Mouse (Mus musculus) MEL (cell line): ENCODE measurements around the gene Ncln. TPM values are rescaled to one million over a fixed set of nuclear protein-coding genes. Genes with fewer than 3 reads are reported as not detected.

ENCODE experiments used
- polyA plus RNA-seq, 2 experiments: library from polyadenylated mRNA; stranded (reverse) in 1 of 2; unstranded in 1 of 2; fragments of >175 nt in 1 of 2; fragments of >200 nt in 1 of 2; gene quantifications; 2 replicates each; pipeline versions ENCODE4 v1.2.1 to v1.2.4; 2012; ENCODE audit warnings: low replicate concordance in 2 of 2, low read depth in 1 of 2; ENCODE audit not compliant: insufficient read length in 2 of 2, insufficient read depth in 1 of 2, missing spikeins in 1 of 2
- total RNA-seq: library from RNA; depleted of rRNA; stranded (reverse); fragments of 300-350 nt; gene quantifications from 2 replicates; pipeline ENCODE4 v1.2.3, GENCODE M21; 2012; rRNA removed

Ncln gene
- total and polyA plus RNA-seq, 3 experiments, result 136 to 276 (median 215) TPM

Other genes with a start within 250 kb of the Ncln start
- 0.10 and 0.23 TPM in 2 replicates for gene Matk, start 243.5 kb downstream of the Ncln start, total RNA-seq
- gene Matk, start 243.5 kb downstream of the Ncln start, polyA plus RNA-seq, result 1 to 10 TPM in 1 of 2 experiments, not detected in 1; 1.0 TPM
- 137 and 150 TPM in 2 replicates for gene Mrpl54, start 229.5 kb downstream of the Ncln start, total RNA-seq
- gene Mrpl54, start 229.5 kb downstream of the Ncln start, polyA plus RNA-seq, result 100 to 1,000 TPM; 157 to 421 TPM
- gene Apba3, start 229.4 kb downstream of the Ncln start, total RNA-seq, result 68.9 and 81.3 TPM in 2 replicates
- gene Apba3, start 229.4 kb downstream of the Ncln start, polyA plus RNA-seq, result 10 to 100 TPM in 1 of 2 experiments, not detected in 1; 73.2 TPM
- gene Tjp3, start 204.8 kb downstream of the Ncln start, total RNA-seq, result 2.5 and 2.9 TPM in 2 replicates
- 1 to 10 TPM in 1 of 2 experiments, not detected in 1; 4.9 TPM for gene Tjp3, start 204.8 kb downstream of the Ncln start, polyA plus RNA-seq
- gene Pip5k1c, start 203.4 kb downstream of the Ncln start, total RNA-seq, result 14.1 and 14.4 TPM in 2 replicates
- gene Pip5k1c, start 203.4 kb downstream of the Ncln start, polyA plus RNA-seq, result 10 to 100 TPM in 1 of 2 experiments, not detected in 1; 40.5 TPM
- 43.5 and 47.6 TPM in 2 replicates for gene Cactin, start 175.3 kb downstream of the Ncln start, total RNA-seq
- 10 to 100 TPM in 1 of 2 experiments, not detected in 1; 66.8 TPM for gene Cactin, start 175.3 kb downstream of the Ncln start, polyA plus RNA-seq
- gene Tbxa2r, start 167.7 kb downstream of the Ncln start, total RNA-seq, result 0.13 TPM in 1 of 2 replicates, not detected in the other
- under 1 TPM in 1 of 2 experiments, not detected in 1; 0.31 TPM for gene Tbxa2r, start 167.7 kb downstream of the Ncln start, polyA plus RNA-seq
- gene Gipc3, start 153.1 kb downstream of the Ncln start, total RNA-seq, result not detected in 2 replicates
- gene Gipc3, start 153.1 kb downstream of the Ncln start, polyA plus RNA-seq, result not detected
- 22.8 and 27.0 TPM in 2 replicates for gene Hmg20b, start 145.9 kb downstream of the Ncln start, total RNA-seq
- gene Hmg20b, start 145.9 kb downstream of the Ncln start, polyA plus RNA-seq, result 10 to 100 TPM in 1 of 2 experiments, not detected in 1; 92.7 TPM
- 17.9 and 29.0 TPM in 2 replicates for gene Mfsd12, start 138.9 kb downstream of the Ncln start, total RNA-seq
- gene Mfsd12, start 138.9 kb downstream of the Ncln start, polyA plus RNA-seq, result 10 to 100 TPM in 1 of 2 experiments, not detected in 1; 22.5 TPM
- 6.7 and 12.1 TPM in 2 replicates for gene 4930404N11Rik, start 130.6 kb downstream of the Ncln start, total RNA-seq
- 1 to 10 TPM in 1 of 2 experiments, not detected in 1; 3.1 TPM for gene 4930404N11Rik, start 130.6 kb downstream of the Ncln start, polyA plus RNA-seq
- 20.7 and 24.7 TPM in 2 replicates for gene Fzr1, start 117.9 kb downstream of the Ncln start, total RNA-seq
- 100 to 1,000 TPM in 1 of 2 experiments, not detected in 1; 115 TPM for gene Fzr1, start 117.9 kb downstream of the Ncln start, polyA plus RNA-seq
- 153 and 157 TPM in 2 replicates for gene Dohh, start 112.0 kb downstream of the Ncln start, total RNA-seq
- gene Dohh, start 112.0 kb downstream of the Ncln start, polyA plus RNA-seq, result 100 to 1,000 TPM in 1 of 2 experiments, not detected in 1; 145 TPM
- 0.46 and 0.62 TPM in 2 replicates for gene Gm48551, start 111.9 kb downstream of the Ncln start, total RNA-seq
- 1 to 10 TPM in 1 of 2 experiments, not detected in 1; 2.6 TPM for gene Gm48551, start 111.9 kb downstream of the Ncln start, polyA plus RNA-seq
- gene Gm48552, start 107.4 kb downstream of the Ncln start, total RNA-seq, result 0.49 and 0.89 TPM in 2 replicates
- gene Gm48552, start 107.4 kb downstream of the Ncln start, polyA plus RNA-seq, result 1 to 10 TPM in 1 of 2 experiments, not detected in 1; 1.2 TPM
- 6.5 and 6.7 TPM in 2 replicates for gene Smim24, start 103.3 kb downstream of the Ncln start, total RNA-seq
- gene Smim24, start 103.3 kb downstream of the Ncln start, polyA plus RNA-seq, result 10 to 100 TPM in 1 of 2 experiments, not detected in 1; 29.5 TPM
- 2.0 and 3.6 TPM in 2 replicates for gene Nfic, start 40.8 kb downstream of the Ncln start, total RNA-seq
- gene Nfic, start 40.8 kb downstream of the Ncln start, polyA plus RNA-seq, result 1 to 10 TPM in 1 of 2 experiments, not detected in 1; 9.7 TPM
- gene Celf5, start 13.7 kb downstream of the Ncln start, total RNA-seq, result 0.03 and 0.08 TPM in 2 replicates
- under 1 TPM in 1 of 2 experiments, not detected in 1; 0.38 TPM for gene Celf5, start 13.7 kb downstream of the Ncln start, polyA plus RNA-seq
- 1.7 and 2.1 TPM in 2 replicates for gene S1pr4, start 3.7 kb upstream of the Ncln start, total RNA-seq
- gene S1pr4, start 3.7 kb upstream of the Ncln start, polyA plus RNA-seq, result 1 to 10 TPM in 1 of 2 experiments, not detected in 1; 1.6 TPM
- 28.2 and 33.0 TPM in 2 replicates for gene Gna15, start 27.8 kb upstream of the Ncln start, total RNA-seq
- gene Gna15, start 27.8 kb upstream of the Ncln start, polyA plus RNA-seq, result 100 to 1,000 TPM in 1 of 2 experiments, 10 to 100 TPM in 1; 23.0 to 142 TPM
- 12.2 and 14.1 TPM in 2 replicates for gene Gna11, start 48.8 kb upstream of the Ncln start, total RNA-seq
- 10 to 100 TPM in 1 of 2 experiments, not detected in 1; 18.4 TPM for gene Gna11, start 48.8 kb upstream of the Ncln start, polyA plus RNA-seq
- gene Aes, start 63.1 kb upstream of the Ncln start, total RNA-seq, result 170 and 197 TPM in 2 replicates
- gene Aes, start 63.1 kb upstream of the Ncln start, polyA plus RNA-seq, result 100 to 1,000 TPM in 1 of 2 experiments, not detected in 1; 355 TPM
- gene Tle2, start 78.2 kb upstream of the Ncln start, total RNA-seq, result 0.19 and 0.75 TPM in 2 replicates
- 1 to 10 TPM in 1 of 2 experiments, not detected in 1; 2.4 TPM for gene Tle2, start 78.2 kb upstream of the Ncln start, polyA plus RNA-seq
- 16.9 and 17.3 TPM in 2 replicates for gene Tle6, start 104.7 kb upstream of the Ncln start, total RNA-seq
- 10 to 100 TPM in 1 of 2 experiments, not detected in 1; 31.9 TPM for gene Tle6, start 104.7 kb upstream of the Ncln start, polyA plus RNA-seq
- gene BC025920, start 109.9 kb upstream of the Ncln start, total RNA-seq, result 0.98 and 1.1 TPM in 2 replicates
- gene BC025920, start 109.9 kb upstream of the Ncln start, polyA plus RNA-seq, result 1 to 10 TPM in 1 of 2 experiments, not detected in 1; 1.7 TPM
- 8.2 and 10.5 TPM in 2 replicates for gene Sirt6, start 131.4 kb upstream of the Ncln start, total RNA-seq
- 10 to 100 TPM in 1 of 2 experiments, not detected in 1; 38.2 TPM for gene Sirt6, start 131.4 kb upstream of the Ncln start, polyA plus RNA-seq
- gene Ankrd24, start 132.1 kb upstream of the Ncln start, total RNA-seq, result 3.2 and 4.5 TPM in 2 replicates
- 10 to 100 TPM in 1 of 2 experiments, not detected in 1; 14.6 TPM for gene Ankrd24, start 132.1 kb upstream of the Ncln start, polyA plus RNA-seq
- gene Gm10778, start 152.7 kb upstream of the Ncln start, total RNA-seq, result 3.5 and 3.9 TPM in 2 replicates
- gene Gm10778, start 152.7 kb upstream of the Ncln start, polyA plus RNA-seq, result 1 to 10 TPM in 1 of 2 experiments, not detected in 1; 2.0 TPM
- gene Zfp433, start 208.4 kb upstream of the Ncln start, total RNA-seq, result 4.2 and 4.9 TPM in 2 replicates
- 1 to 10 TPM in 1 of 2 experiments, not detected in 1; 3.0 TPM for gene Zfp433, start 208.4 kb upstream of the Ncln start, polyA plus RNA-seq